Mouse (Mus musculus) layer of hippocampus, postnatal 10 days (tissue): ENCODE measurements around the gene Prkab1. TPM values are rescaled to one million over a fixed set of nuclear protein-coding genes. Genes with fewer than 3 reads are reported as not detected.

ENCODE experiments used
- DNase-seq, 2 experiments: peaks; one replicate each; pipeline ENCODE4 v3.0.0; 2021; ENCODE audit warnings: low spot score in 2 of 2
- total RNA-seq, 2 experiments: library from RNA; stranded (reverse); gene quantifications; 2 replicates each; pipeline ENCODE4 v1.2.3; 2021

Gene Prkab1
- total RNA-seq, 2 experiments from 2014 or later: 22.8 to 26.9 TPM

- DNase-seq: no peak
These were observed 5.5 kb downstream of the Prkab1 start for GRCm38 (mm10) chr5:116018784-116019183.

DNA sequence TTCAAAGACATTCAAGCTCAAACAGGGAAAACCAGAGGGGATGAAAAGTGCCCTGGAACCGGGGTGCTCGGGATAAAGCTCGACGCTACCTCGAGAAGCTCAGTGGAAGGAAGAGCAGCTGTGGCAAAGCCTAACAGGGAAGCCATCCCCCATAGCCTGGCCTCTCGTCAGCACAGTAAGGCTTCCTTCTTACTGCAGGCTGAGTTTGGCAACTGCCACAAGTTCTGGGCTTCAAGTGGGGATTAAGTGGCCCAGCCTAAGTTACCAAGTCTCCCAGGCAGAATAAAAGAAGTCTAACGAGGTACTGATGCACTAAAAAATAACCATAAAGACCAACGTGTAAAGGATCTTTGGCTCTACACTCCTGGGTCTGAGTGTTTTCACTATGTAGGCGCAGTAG lies 6.1 kb downstream of the Prkab1 start:
- DNase-seq: no peak

GRCm38 (mm10) chr5:116017391-116017790 lies 6.9 kb downstream of the Prkab1 start:
- no peak for DNase-seq

- no peak for DNase-seq
These were observed 7.8 kb downstream of the Prkab1 start for GRCm38 (mm10) chr5:116016542-116016941.

- no peak for DNase-seq
These were observed 10.1 kb downstream of the Prkab1 start for GRCm38 (mm10) chr5:116014237-116014636.

DNA sequence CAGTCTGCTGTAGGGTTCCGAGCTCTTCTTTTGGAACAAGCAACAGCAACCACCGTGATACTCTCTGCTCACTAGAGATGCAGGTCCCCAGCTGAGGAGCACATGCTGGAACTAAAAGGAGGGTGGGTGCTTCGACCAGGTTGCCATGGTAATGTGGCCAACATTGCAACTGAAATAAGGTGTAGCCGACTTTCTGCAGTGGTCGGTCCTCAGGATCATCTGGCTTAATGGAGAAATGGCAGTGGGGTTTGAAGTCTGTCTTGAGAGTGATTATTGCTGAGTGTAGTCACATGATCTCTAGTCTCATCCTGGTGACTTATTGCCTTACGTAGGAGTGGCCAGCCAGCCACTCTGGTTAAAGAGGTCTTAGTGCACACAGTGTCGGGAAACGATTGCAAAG lies 10.5 kb downstream of the Prkab1 start:
- no peak for DNase-seq

DNA sequence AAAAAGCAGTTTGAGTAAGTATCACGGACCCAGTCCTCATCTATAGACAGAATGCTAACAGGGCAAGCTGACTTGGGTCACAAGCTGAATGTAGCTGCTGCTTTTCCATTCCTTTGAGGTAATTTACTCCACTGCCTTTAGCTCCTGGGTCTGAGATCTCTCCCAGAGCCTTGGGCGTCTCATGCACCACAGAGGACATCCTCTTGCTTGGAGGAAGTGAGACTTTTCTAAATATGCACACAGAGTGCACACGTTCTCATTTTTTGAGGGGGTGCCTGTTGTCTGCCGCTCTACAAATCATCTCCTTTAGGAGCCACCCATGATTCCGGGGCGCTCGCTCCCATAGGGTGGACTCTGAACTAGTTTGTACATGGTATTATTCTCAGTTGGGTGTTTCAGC lies 11.8 kb downstream of the Prkab1 start:
- no peak for DNase-seq

GRCm38 (mm10) chr5:116011700-116012099 lies 12.6 kb downstream of the Prkab1 start:
- no peak for DNase-seq

DNA sequence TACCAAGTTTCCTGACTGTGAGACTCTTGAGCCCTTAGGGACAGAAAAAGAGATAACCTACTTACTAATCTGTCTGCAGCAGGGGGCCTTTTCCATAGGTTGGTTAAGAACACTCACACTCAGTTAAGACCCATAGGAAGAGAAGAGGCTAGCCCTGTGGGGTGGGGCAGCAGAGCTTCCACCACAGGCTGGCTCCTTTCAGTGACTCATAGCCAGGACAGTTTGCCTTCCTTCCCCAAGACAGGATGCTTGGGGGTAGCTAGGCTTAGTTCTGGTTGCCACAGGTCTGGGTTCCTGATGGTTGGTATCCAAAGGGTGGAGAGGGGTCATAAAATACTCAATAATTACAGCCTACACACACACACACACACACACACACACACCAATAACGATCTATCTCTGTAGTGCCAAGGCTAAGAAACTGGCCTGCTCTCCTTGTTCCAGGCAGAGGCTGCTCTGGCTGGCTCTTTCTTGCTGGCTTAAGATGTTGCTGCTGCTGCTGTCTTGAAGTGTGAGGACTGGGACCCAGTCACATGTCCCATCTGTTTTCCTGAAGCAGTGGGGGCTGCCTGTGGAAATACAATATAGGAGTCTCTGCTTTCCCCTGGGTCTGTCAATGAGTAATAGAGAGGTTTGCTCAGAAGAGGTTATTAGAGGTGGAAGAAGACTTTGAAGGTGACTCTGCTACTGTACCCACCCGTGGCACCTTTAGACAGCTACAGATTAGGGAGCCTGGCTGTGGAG lies 14.3 kb downstream of the Prkab1 start:
- DNase-seq: no peak

GRCm38 (mm10) chr5:116009091-116009851 lies 15.0 kb downstream of the Prkab1 start:
- no peak for DNase-seq

DNA sequence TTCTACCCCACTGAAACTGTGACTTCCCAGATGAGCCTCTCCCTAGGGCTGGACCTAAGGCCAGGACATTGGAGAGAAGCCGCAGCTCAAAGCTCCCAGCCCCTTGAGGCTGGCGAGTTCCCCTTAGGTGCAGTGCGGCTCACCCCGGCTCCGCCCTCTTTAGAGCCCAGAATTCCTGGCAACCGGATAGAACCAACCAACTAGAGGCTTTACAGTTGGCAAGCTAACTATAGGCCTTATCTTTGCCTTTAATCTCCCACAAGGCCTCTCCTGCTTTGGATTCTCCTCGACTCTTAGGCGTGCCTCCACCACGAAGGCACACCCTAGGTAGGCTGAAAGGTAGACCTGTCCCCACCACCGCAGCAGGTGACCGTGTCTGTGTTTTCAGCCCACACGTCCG lies 16.6 kb downstream of the Prkab1 start:
- DNase-seq: no peak

DNA sequence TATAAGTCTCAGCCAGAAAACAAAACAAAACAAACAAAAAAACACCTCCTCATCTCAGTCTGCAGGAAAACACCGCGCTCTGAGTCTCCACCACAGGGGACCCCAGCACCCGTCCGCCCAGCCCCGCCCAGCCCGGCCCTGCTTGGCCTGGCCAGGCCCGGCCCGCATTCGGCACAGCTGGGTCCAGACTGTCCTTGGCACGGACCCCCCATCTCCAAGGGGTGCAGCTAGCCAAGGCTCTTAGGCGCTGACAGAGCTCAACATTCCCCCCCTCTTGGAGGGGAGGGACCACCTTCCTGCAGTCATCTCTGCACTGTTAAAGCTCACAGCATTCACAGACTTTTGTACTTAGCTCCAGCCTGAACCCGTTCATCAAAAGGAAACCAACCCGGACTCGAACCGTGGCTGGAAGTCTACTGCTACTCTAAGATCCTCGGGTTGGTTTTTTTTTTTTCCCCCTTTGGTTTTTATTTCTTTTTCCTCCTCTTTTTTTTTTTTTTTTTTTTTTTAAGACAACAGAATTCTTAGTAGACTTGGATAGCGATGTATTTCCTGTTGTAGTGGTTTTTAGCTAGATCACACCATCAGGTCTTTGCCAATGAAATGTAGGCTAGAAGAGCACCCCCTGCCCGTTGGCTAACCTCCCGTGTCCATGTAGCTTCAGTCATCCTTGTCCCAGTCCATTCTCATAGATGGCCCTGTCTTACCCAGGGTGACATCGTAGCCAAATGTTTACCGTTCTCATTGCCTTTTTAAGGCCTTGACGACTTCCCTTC lies 17.8 kb downstream of the Prkab1 start:
- DNase-seq: no peak

- DNase-seq: peak in 1 of 2 experiments; percentile 33
These were observed 20.0 kb downstream of the Prkab1 start for GRCm38 (mm10) chr5:116004271-116004670.

DNA sequence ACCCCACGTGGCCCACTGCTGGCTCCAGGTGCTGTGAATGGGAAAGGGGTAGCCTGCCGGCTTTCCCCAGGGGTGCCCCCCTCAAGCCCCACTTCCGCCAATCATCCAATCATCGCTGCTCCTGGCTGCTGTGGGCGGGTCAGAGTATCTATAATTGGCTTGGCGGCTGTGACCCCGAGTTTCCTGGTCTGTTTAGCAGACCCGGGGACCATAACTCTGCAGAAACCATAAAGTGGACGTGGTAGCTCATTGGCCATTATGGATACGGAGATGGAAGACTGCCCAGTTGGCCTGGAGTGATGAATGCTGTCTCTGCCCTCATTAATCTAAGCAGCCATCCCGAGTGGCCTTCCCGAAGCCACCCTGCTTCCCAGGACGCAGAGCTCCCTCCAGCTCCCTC lies 20.5 kb downstream of the Prkab1 start:
- no peak for DNase-seq

GRCm38 (mm10) chr5:116003154-116003553 lies 21.2 kb downstream of the Prkab1 start:
- DNase-seq: no peak

DNA sequence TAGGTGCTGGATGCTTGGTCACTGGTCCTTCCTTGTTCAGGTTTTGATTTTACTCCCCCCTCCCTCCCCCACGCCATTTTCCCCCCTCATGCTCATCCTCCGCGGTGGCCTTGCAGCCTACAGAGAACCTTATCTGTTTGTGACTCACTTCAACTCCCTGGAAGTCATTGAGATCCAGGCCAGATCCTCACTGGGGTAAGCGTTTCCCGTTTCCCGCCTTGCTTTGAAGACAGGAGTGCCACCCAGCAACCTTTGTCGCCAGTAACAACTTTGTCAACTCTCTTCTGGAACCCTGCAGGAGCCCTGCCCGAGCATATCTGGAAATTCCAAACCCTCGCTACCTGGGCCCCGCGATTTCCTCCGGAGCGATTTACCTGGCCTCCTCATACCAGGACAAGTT lies 26.9 kb downstream of the Prkab1 start:
- DNase-seq: no peak

GRCm38 (mm10) chr5:115994101-115994500 lies 30.2 kb downstream of the Prkab1 start:
- DNase-seq: no peak

DNA sequence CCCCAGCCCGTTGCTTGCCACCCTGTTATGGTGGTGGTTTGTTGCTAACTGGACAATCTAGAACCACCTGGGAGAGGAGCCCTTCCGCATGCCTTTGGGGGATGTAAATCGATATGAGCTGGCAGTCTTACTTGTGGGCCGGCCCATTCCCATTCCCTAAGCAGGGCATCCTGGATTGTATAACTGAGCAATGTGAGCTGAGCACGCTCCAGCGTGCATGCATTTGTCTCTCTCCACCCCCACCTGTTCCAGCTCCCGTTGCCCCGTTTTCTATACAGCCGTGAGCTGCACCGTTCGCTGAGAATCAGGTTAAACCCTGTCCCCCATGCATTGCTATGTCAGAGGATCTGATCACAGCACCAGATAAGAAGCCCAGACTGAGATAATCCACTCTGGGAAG lies 32.6 kb downstream of the Prkab1 start:
- no peak for DNase-seq

DNA sequence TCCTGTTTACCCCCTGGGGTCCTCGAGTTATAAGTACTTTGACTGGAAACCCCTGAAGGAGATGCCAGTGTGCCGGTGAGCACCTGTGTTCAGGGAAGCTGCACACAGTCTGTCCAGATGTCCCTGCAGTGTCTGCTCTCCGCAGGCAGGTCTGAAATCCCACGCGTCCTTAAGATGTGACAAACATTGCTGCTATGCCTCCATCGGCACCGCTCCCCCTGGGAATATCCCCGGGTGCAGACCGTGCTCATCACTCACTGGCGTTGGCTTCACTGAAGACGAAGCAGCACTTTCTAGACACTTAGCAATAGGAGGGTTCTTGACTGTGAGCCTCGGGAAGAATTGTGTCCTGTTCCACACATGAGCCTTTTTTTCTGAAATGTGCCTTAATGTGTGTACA lies 37.0 kb downstream of the Prkab1 start:
- no peak for DNase-seq

DNA sequence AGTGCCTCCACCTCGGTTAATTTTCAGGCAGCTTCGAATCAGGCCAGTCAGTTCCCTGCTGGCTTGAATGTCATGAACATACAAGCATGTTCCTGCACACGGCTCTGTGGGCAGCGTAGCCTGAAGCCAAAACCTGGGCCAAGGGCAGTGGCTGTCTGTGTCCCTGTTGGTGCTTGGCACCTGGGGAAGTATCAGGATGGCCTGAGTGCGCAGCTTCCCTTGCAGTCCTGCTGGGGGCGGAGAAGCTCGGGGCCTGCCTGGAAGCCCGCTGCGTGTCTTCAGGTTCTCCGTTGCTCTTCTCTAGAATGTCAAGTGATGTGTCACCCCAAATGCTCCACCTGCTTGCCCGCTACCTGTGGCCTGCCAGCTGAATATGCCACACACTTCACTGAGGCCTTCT lies 39.2 kb downstream of the Prkab1 start:
- no peak for DNase-seq

DNA sequence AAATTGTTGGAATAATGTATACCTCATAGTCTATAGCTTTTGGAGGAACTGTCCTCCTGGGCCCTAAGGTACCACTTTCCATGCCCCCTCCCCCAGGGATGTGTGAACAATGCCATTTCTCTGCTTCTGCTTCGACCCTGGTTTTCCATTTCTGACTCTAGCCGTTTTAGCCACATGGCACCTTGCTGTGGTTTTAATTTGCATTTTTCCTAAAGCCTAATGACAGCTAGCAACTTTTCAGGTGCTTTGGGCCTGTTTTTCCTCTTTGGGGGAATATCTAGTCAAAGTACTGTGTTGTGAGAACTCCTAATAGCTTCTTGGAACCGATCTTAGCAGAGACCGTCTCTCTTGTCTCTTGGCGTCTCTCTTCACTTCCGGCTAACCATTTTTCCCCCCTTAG lies 39.9 kb downstream of the Prkab1 start:
- no peak for DNase-seq
